Mouse (Mus musculus) kidney, postnatal 0 days (tissue): ENCODE data around the gene 1810043G02Rik. TPM values are rescaled to one million over a fixed set of nuclear protein-coding genes. Genes with fewer than 3 reads are reported as not detected.
"Not testable (repeated sequence)": the region's sequence is repeated elsewhere in the genome, so short reads cannot be mapped to it uniquely, and the experiment has no call there.

Experiments
- ATAC-seq: fragments of 200-750 bp; cut with Nextera tagmentation; replicated peaks from 2 replicates; pipeline ENCODE4 v1.8.0; 2017; ENCODE audit warnings: low read depth, moderate number of reproducible peaks, moderate TSS enrichment, moderate library complexity; ENCODE audit not compliant: low FRiP score
- DNase-seq: peaks from one replicate; pipeline ENCODE4 v3.0.0-alpha.2; 2016; ENCODE audit warnings: low spot score
- H3K27ac ChIP-seq: fragments of 300-500 bp; sonication (generic); 2 replicates; pipeline ENCODE4 v1.5.1; 2014; ENCODE audit warnings: mild to moderate bottlenecking
- H3K27me3 ChIP-seq: fragments of 300-500 bp; sonication (generic); 2 replicates; pipeline ENCODE4 v1.6.1; 2014; ENCODE audit warnings: low read length, mixed read lengths; ENCODE audit not compliant: insufficient read depth
- H3K36me3 ChIP-seq: fragments of 300-500 bp; sonication (generic); 2 replicates; pipeline ENCODE4 v1.6.1; 2014; ENCODE audit warnings: low read length, mixed read lengths; ENCODE audit not compliant: insufficient read depth
- H3K4me1 ChIP-seq: fragments of 300-500 bp; sonication (generic); replicated peaks from 2 replicates; pipeline ENCODE4 v1.6.1; 2014; ENCODE audit warnings: antibody characterized with exemption, low read length, mixed read lengths; ENCODE audit not compliant: insufficient read depth
- H3K4me2 ChIP-seq: fragments of 300-500 bp; sonication (generic); 2 replicates; pipeline ENCODE4 v1.6.1; 2014; ENCODE audit warnings: mild to moderate bottlenecking, low read length, moderate library complexity, mixed read lengths
- H3K4me3 ChIP-seq: fragments of 300-500 bp; sonication (generic); replicated peaks from 2 replicates; pipeline ENCODE4 v1.5.1; 2014; ENCODE audit warnings: low read depth, low read length
- H3K9ac ChIP-seq: fragments of 300-500 bp; sonication (generic); 2 replicates; pipeline ENCODE4 v1.6.1; 2014; ENCODE audit warnings: low read depth, low read length
- H3K9me3 ChIP-seq: fragments of 300-500 bp; sonication (generic); replicated peaks from 2 replicates; pipeline ENCODE4 v1.6.1; 2016; ENCODE audit warnings: low read length, inconsistent platforms, mixed read lengths
- CTCF ChIP-seq: IDR thresholded peaks from 2 replicates; pipeline ENCODE4 v1.5.1; 2016; ENCODE audit warnings: antibody characterized with exemption, low read depth, mild to moderate bottlenecking, moderate library complexity
- WGBS: fragments of 180-500 bp; shearing (Covaris S2); extraction: QIAGEN DNeasy Blood & Tissue Kit; methylation state at CpG from one replicate; pipeline ENCODE4 v1.1.7; 2014; 5-methylcytosine and 5-hydroxymethylcytosine counted together
- polyA plus RNA-seq: library from polyadenylated mRNA; unstranded; fragments of >200 nt; fragmentation: Nextera tagmentation; extraction: Ambion mirVana; gene quantifications from 2 replicates; pipeline ENCODE4 v1.2.1, GENCODE M21; 2015

Gene 1810043G02Rik
- polyA plus RNA-seq, 1 experiment from 2014 or later, result 29.8 TPM

GRCm38 (mm10) chr10:78009184-78009944 is 31.0 kb downstream of the 1810043G02Rik start:
- H3K27ac ChIP-seq, result peak overlapping the region; percentile 92
- no peaks in the 10 kb centered on the region for H3K9me3 ChIP-seq

GRCm38 (mm10) chr10:78009945-78010293 is 31.6 kb downstream of the 1810043G02Rik start, which contains the start of gene Pfkl:
Pfkl (minus strand) TSS chr10:78010083.
- H3K9ac ChIP-seq, result peak within 1 kb of the TSS; percentile 68
- DNase-seq, result no peak
- no peak for TF ChIP-seq CTCF
- no peak for ATAC-seq
- H3K27me3 ChIP-seq, result no peaks in the 10 kb centered on the region
- no peaks in the 10 kb centered on the region for H3K9me3 ChIP-seq
- H3K4me1 ChIP-seq, result peaks cover 29% of the 10 kb centered on the region
- H3K4me3 ChIP-seq, result peak within 1 kb of the TSS; percentile 66
- peak within 1 kb of the TSS; percentile 79 for H3K4me2 ChIP-seq
- no peaks in the 10 kb centered on the region for H3K36me3 ChIP-seq
- peak within 1 kb of the TSS; percentile 92 for H3K27ac ChIP-seq
- WGBS, result under 1% methylated on average over 9 of the region's 9 CpGs

More at GRCm38 (mm10) chr10:78009184-78009944, 31.0 kb downstream of the 1810043G02Rik start:
- H3K9ac ChIP-seq, result peak overlapping the region; percentile 68
- WGBS, result under 1% methylated on average over 58 of the region's 59 CpGs
- DNase-seq (peak; percentile 97), ATAC-seq (peak; percentile 95)
- peak overlapping the region; percentile 79 for H3K4me2 ChIP-seq
- H3K27me3 ChIP-seq, result no peaks in the 10 kb centered on the region
- peak overlapping the region; percentile 66 for H3K4me3 ChIP-seq
- TF ChIP-seq CTCF, result peak; percentile 72
- no peaks in the 10 kb centered on the region for H3K36me3 ChIP-seq
- H3K4me1 ChIP-seq, result peaks cover 29% of the 10 kb centered on the region

- no peaks in the 10 kb centered on the region for H3K27me3 ChIP-seq
- no peak overlapping the region for H3K27ac ChIP-seq
- no peak for TF ChIP-seq CTCF
- peaks cover 29% of the 10 kb centered on the region for H3K4me1 ChIP-seq
- DNase-seq (peak; percentile 17), ATAC-seq (no peak)
- no peaks in the 10 kb centered on the region for H3K36me3 ChIP-seq
- no peak overlapping the region for H3K9ac ChIP-seq
- H3K4me2 ChIP-seq, result peak overlapping the region; percentile 79
- H3K4me3 ChIP-seq, result no peak overlapping the region
- H3K9me3 ChIP-seq, result no peaks in the 10 kb centered on the region
- WGBS, result 11% methylated on average over 10 of the region's 10 CpGs
Observed at GRCm38 (mm10) chr10:78010335-78010734, 32.0 kb downstream of the 1810043G02Rik start.

GRCm38 (mm10) chr10:78011116-78011515 is 32.8 kb downstream of the 1810043G02Rik start:
- not testable (repeated sequence) for H3K27ac ChIP-seq, DNase-seq, ATAC-seq, H3K4me2 ChIP-seq, H3K9me3 ChIP-seq, H3K36me3 ChIP-seq, H3K4me3 ChIP-seq, H3K27me3 ChIP-seq, H3K9ac ChIP-seq
- H3K4me1 ChIP-seq, result peaks cover 23% of the 10 kb centered on the region
- 96% methylated on average over 5 of the region's 5 CpGs for WGBS

GRCm38 (mm10) chr10:78012661-78013495 is 34.6 kb downstream of the 1810043G02Rik start:
- no peak overlapping the region for H3K4me3 ChIP-seq
- no peaks in the 10 kb centered on the region for H3K27me3 ChIP-seq
- DNase-seq (no peak), ATAC-seq (no peak)
- no peaks in the 10 kb centered on the region for H3K36me3 ChIP-seq
- no peak overlapping the region for H3K9ac ChIP-seq
- no peak overlapping the region for H3K27ac ChIP-seq
- no peak for TF ChIP-seq CTCF
- H3K9me3 ChIP-seq, result no peaks in the 10 kb centered on the region
- no peak overlapping the region for H3K4me2 ChIP-seq
- H3K4me1 ChIP-seq, result peaks cover 8% of the 10 kb centered on the region
- WGBS, result 89% methylated on average over 18 of the region's 18 CpGs

- DNase-seq, result no peak
- H3K9me3 ChIP-seq, result no peaks in the 10 kb centered on the region
- no peak for TF ChIP-seq CTCF
- H3K27ac ChIP-seq, result no peak overlapping the region
- 90% methylated on average over 1 of the region's 1 CpGs for WGBS
- H3K27me3 ChIP-seq, result no peaks in the 10 kb centered on the region
- H3K36me3 ChIP-seq, result no peaks in the 10 kb centered on the region
- no peak overlapping the region for H3K4me2 ChIP-seq
- no peak for ATAC-seq
- no peak overlapping the region for H3K9ac ChIP-seq
- no peaks in the 10 kb centered on the region for H3K4me1 ChIP-seq
- no peak overlapping the region for H3K4me3 ChIP-seq
Observed at GRCm38 (mm10) chr10:78015489-78015888, 37.2 kb downstream of the 1810043G02Rik start.
